Mouse (Mus musculus) midbrain, embryonic 14.5 days (tissue): ENCODE data around the gene Sema4f. TPM values are rescaled to one million over a fixed set of nuclear protein-coding genes. Genes with fewer than 3 reads are reported as not detected.

ENCODE experiments used
- ATAC-seq: fragments of 200-750 bp; cut with Nextera tagmentation; 2 replicates; pipeline ENCODE4 v1.8.0; 2017; ENCODE audit warnings: moderate number of reproducible peaks, moderate library complexity; ENCODE audit not compliant: low FRiP score, low TSS enrichment
- DNase-seq: peaks from one replicate; pipeline ENCODE4 v3.0.0-alpha.2; 2015
- H3K27ac ChIP-seq: fragments of 300-500 bp; sonication (generic); replicated peaks from 2 replicates; pipeline ENCODE4 v1.5.1; 2014; ENCODE audit warnings: mild to moderate bottlenecking, low read depth, low read length, moderate library complexity
- H3K27me3 ChIP-seq: fragments of 300-500 bp; sonication (generic); 2 replicates; pipeline ENCODE4 v1.6.1; 2014; ENCODE audit warnings: low read length, control low read depth, mixed read lengths; ENCODE audit not compliant: control insufficient read depth, insufficient read depth
- H3K36me3 ChIP-seq: fragments of 300-500 bp; sonication (generic); 2 replicates; pipeline ENCODE4 v1.6.1; 2014; ENCODE audit warnings: low read length, control low read depth; ENCODE audit not compliant: control insufficient read depth, insufficient read depth
- H3K4me1 ChIP-seq: fragments of 300-500 bp; sonication (generic); 2 replicates; pipeline ENCODE4 v1.6.1; 2014; ENCODE audit warnings: mild to moderate bottlenecking, antibody characterized with exemption, low read length, control low read depth; ENCODE audit not compliant: control insufficient read depth, insufficient read depth
- H3K4me2 ChIP-seq: fragments of 300-500 bp; sonication (generic); 2 replicates; pipeline ENCODE4 v1.6.1; 2014; ENCODE audit warnings: mild to moderate bottlenecking, low read length, moderate library complexity
- H3K4me3 ChIP-seq: fragments of 300-500 bp; sonication (generic); replicated peaks from 2 replicates; pipeline ENCODE4 v1.5.1; 2014; ENCODE audit warnings: low read depth, low read length
- H3K9ac ChIP-seq: fragments of 300-500 bp; sonication (generic); replicated peaks from 2 replicates; pipeline ENCODE4 v1.6.1; 2014; ENCODE audit warnings: mild to moderate bottlenecking, low read length, moderate library complexity
- H3K9me3 ChIP-seq: fragments of 300-500 bp; sonication (generic); 2 replicates; pipeline ENCODE4 v1.6.1; 2016; ENCODE audit warnings: low read length, control low read depth, mixed read lengths; ENCODE audit not compliant: control insufficient read depth
- WGBS: fragments of 180-500 bp; shearing (Covaris S2); extraction: QIAGEN DNeasy Blood & Tissue Kit; methylation state at CpG from one replicate; pipeline ENCODE4 v1.1.7; 2014; 5-methylcytosine and 5-hydroxymethylcytosine counted together
- polyA plus RNA-seq: library from polyadenylated mRNA; unstranded; fragments of >200 nt; fragmentation: Nextera tagmentation; extraction: Ambion mirVana; gene quantifications from 2 replicates; pipeline ENCODE4 v1.2.1, GENCODE M21; 2014

Gene Sema4f
- polyA plus RNA-seq, 1 experiment from 2014 or later, result 11.5 TPM

- DNase-seq (no peak), ATAC-seq (no peak)
- Histone ChIP-seq H3K9ac (no peak overlapping the region), H3K4me3 (no peak overlapping the region), H3K27me3 (no peaks in the 10 kb centered on the region), H3K27ac (no peak overlapping the region), H3K36me3 (no peaks in the 10 kb centered on the region), H3K4me1 (0 out of 2 replicates have a peak, but pooled peaks cover 3% of the 10 kb centered on the region), H3K4me2 (no peak overlapping the region), H3K9me3 (no peaks in the 10 kb centered on the region)
- WGBS, result 82% methylated on average over 3 of the region's 3 CpGs
Measured at GRCm38 (mm10) chr6:82940765-82941164, 1.2 kb upstream of the Sema4f start.

DNA sequence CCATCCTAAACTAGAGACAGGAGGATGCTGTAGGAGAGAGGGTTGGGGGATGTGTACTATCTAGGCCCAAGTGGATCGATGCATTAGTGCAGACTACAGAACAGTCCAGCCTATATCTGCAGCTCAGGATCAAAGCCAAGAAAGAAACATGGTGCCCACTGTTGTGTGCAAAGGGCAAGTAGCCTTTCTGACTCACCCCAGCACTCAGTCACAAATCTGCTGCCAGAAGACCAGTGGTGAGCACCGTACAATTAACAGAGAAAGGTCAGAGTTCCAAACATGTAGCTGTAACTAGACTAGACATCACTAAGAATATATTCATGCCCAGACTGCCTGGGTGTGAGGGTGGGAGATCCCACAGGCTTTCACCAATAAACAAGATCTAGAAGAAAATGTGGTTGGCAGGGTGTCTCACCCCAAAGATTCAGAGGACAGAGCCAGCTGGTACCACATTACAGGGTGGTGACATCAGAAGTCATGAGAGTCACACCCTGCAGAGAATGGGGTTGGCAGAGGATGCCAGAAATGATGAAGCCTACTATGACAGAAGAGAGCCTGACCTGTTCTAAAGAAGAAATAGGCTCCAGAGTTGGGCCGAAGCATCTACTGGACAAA lies 4.8 kb downstream of the Sema4f start:
- no peak for DNase-seq
- ATAC-seq, result no peak
- H3K27me3 ChIP-seq, result no peaks in the 10 kb centered on the region
- 96% methylated on average over 3 of the region's 3 CpGs for WGBS
- no peak overlapping the region for H3K4me3 ChIP-seq
- 0 out of 2 replicates have a peak, but pooled peaks cover 3% of the 10 kb centered on the region for H3K4me1 ChIP-seq
- peaks cover 32% of the 10 kb centered on the region for H3K36me3 ChIP-seq
- no peak overlapping the region for H3K9ac ChIP-seq
- H3K4me2 ChIP-seq, result no peak overlapping the region
- no peak overlapping the region for H3K27ac ChIP-seq
- no peaks in the 10 kb centered on the region for H3K9me3 ChIP-seq

DNA sequence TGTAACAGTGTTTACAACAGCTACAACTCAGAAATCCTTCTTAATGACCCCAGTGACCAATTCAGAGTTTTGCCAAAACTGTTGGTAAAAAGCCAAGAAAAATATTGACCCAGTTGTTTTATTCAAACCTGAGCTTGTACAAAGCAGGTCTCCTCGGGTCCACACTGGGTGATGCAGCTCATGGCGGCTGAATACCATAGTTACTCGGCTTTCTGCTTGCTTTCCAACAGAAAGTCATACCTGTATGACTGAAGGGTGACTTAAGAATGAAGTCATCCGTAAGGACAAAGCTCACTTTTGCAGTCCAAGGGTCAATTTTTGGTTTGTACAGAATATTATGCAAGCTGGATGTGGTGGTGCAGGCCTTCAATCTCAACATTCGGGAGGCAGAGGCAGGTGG lies 12.0 kb downstream of the Sema4f start:
- WGBS, result 84% methylated on average over 5 of the region's 5 CpGs
- DNase-seq, result no peak
- Histone ChIP-seq H3K27ac (no peak overlapping the region), H3K4me2 (no peak overlapping the region), H3K36me3 (peaks cover 35% of the 10 kb centered on the region), H3K9me3 (no peaks in the 10 kb centered on the region), H3K9ac (no peak overlapping the region), H3K4me1 (no peaks in the 10 kb centered on the region), H3K27me3 (no peaks in the 10 kb centered on the region), H3K4me3 (no peak overlapping the region)
- no peak for ATAC-seq

DNA sequence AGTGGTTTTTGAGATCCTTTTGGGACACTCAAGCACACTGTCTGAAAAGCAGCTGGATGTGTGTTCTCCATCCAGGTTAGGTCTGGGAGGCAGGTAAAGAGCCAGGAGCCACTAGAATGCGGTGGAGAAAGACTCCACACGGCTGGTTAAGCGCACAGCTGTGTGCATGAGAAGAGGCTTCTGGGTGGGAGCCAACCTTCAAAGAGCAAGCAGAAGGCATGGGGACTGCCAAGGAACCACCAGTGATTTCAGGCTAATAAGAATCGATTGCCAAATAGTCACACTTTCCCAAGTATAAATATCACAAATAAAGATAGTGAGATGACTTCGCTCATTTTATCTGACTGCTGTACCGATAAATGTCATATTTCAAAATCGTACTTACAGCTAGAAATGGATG lies 13.0 kb downstream of the Sema4f start:
- DNase-seq (no peak), ATAC-seq (no peak)
- H3K27me3 ChIP-seq, result no peaks in the 10 kb centered on the region
- H3K4me2 ChIP-seq, result no peak overlapping the region
- no peak overlapping the region for H3K4me3 ChIP-seq
- no peak overlapping the region for H3K27ac ChIP-seq
- no peaks in the 10 kb centered on the region for H3K9me3 ChIP-seq
- H3K4me1 ChIP-seq, result no peaks in the 10 kb centered on the region
- H3K36me3 ChIP-seq, result peaks cover 31% of the 10 kb centered on the region
- no peak overlapping the region for H3K9ac ChIP-seq
- WGBS, result 89% methylated on average over 7 of the region's 7 CpGs

DNA sequence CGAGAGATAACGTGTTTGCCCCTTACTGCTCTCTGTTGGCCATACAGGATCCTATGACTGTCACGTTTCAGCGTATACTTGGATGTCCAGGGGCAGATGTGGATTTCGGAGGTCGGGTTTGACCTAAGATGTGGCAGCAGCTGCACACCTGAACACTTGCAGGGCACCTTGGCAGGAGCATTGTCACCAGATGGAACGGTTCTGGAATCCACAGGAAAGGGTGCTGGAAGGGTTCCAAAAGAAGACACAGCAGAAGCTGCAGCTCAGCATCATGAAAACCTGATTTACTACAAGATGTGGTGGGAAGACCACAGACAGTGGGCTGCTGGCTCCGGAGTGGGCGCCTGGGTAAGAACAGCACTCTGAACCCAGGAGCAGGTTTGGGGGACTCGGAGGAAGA lies 13.5 kb downstream of the Sema4f start:
- no peak overlapping the region for H3K27ac ChIP-seq
- no peak overlapping the region for H3K9ac ChIP-seq
- DNase-seq (no peak), ATAC-seq (no peak)
- no peaks in the 10 kb centered on the region for H3K27me3 ChIP-seq
- H3K9me3 ChIP-seq, result no peaks in the 10 kb centered on the region
- no peak overlapping the region for H3K4me3 ChIP-seq
- H3K4me1 ChIP-seq, result no peaks in the 10 kb centered on the region
- no peak overlapping the region for H3K4me2 ChIP-seq
- H3K36me3 ChIP-seq, result peaks cover 28% of the 10 kb centered on the region
- WGBS, result 89% methylated on average over 10 of the region's 10 CpGs

DNA sequence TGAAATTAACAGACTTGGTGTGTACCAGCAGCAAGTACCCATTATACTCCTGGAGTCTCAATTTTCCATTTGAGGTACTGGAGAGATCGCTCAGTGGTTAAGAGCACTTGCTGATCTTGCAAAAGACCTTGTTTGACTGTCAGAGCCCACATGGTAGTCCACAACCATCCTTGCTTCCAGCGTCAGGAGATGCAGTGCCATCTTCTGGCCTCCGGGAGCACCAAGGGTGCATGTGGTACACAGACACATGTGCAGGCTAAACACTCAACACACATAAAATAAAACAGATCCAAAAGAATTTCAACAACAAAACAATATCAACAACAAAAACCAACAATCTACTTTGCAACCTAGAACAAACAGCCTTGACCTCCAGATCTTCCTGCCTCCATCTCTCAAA lies 14.6 kb downstream of the Sema4f start:
- Histone ChIP-seq H3K9ac (no peak overlapping the region), H3K4me1 (no peaks in the 10 kb centered on the region), H3K9me3 (no peaks in the 10 kb centered on the region), H3K27ac (no peak overlapping the region), H3K4me2 (no peak overlapping the region), H3K27me3 (no peaks in the 10 kb centered on the region), H3K4me3 (no peak overlapping the region), H3K36me3 (peaks cover 19% of the 10 kb centered on the region)
- WGBS, result 66% methylated on average over 3 of the region's 3 CpGs
- DNase-seq (no peak), ATAC-seq (no peak)

DNA sequence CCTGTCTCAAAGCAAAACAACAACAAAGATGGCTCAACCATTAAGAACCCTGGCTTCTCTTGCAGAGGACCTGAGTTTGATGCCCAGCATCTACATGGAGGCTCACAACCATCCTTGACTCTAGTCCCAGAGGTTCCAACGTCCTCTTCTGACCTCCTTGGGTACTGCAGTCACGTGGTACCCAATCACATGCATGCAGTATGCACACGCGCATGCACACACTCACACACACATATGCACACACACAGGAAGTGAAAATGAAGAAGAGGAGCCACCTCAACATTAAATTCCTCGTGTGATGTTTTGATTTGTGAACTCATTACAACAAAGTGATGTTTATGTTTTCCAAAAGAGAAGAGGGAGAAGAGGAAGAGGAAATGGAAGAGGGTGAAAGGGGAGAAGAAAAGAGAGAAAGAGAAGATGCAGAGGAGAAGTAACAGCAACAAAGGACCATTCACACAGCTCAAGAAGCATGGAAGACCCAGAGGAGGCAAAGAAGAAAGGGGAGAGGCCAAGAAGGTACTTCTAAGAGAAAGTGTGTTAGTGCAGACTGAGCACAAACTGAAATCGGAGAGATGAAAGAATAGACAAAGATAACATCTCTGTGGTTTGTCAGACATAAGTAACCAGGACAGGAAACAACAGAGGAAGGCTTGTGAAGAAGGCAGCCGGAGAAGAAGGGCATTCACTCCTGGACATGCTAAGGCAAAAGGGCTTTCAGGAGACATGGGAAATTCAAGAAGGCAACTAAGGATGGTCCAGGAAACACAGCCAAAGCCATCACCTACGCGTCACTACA lies 17.9 kb downstream of the Sema4f start:
- 80% methylated on average over 9 of the region's 9 CpGs for WGBS
- DNase-seq (no peak), ATAC-seq (no peak)
- Histone ChIP-seq H3K27ac (no peak overlapping the region), H3K9ac (no peak overlapping the region), H3K9me3 (no peaks in the 10 kb centered on the region), H3K4me1 (no peaks in the 10 kb centered on the region), H3K4me2 (no peak overlapping the region), H3K4me3 (no peak overlapping the region), H3K27me3 (no peaks in the 10 kb centered on the region), H3K36me3 (peaks cover 37% of the 10 kb centered on the region)

DNA sequence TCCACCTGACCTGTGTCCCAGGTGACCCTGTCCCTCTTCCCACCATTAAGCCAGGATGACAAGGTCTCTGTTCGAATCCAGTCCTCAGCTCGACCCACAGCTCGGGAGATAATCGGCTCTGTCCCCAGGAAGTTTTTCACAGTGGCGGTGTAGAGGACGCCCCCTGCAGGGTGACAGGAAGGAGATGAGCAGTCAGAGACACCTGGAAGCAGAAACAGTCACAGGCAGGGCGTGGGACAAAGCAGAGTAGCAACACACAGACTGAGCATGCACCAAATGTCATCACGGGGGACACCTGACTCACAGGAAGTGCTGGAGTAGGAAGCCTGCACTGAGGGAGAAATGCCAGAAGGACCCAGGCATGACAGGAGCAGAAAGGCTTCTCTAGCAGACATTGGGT lies 20.0 kb downstream of the Sema4f start:
- H3K27me3 ChIP-seq, result no peaks in the 10 kb centered on the region
- 58% methylated on average over 8 of the region's 8 CpGs for WGBS

GRCm38 (mm10) chr6:82918371-82918770 lies 21.2 kb downstream of the Sema4f start:
- H3K4me1 ChIP-seq, result no peaks in the 10 kb centered on the region
- 89% methylated on average over 14 of the region's 14 CpGs for WGBS
- H3K27ac ChIP-seq, result no peak overlapping the region
- no peak overlapping the region for H3K9ac ChIP-seq
- no peak for ATAC-seq
- no peak for DNase-seq
- peaks cover 42% of the 10 kb centered on the region for H3K36me3 ChIP-seq
- H3K4me2 ChIP-seq, result no peak overlapping the region
- no peaks in the 10 kb centered on the region for H3K27me3 ChIP-seq
- no peaks in the 10 kb centered on the region for H3K9me3 ChIP-seq
- H3K4me3 ChIP-seq, result no peak overlapping the region

More for the DNA sequence above, 20.0 kb downstream of the Sema4f start:
- no peak overlapping the region for H3K9ac ChIP-seq
- no peak for DNase-seq
- H3K9me3 ChIP-seq, result no peaks in the 10 kb centered on the region
- H3K4me2 ChIP-seq, result no peak overlapping the region
- H3K4me3 ChIP-seq, result no peak overlapping the region
- H3K4me1 ChIP-seq, result no peaks in the 10 kb centered on the region
- H3K36me3 ChIP-seq, result peaks cover 43% of the 10 kb centered on the region
- no peak for ATAC-seq
- H3K27ac ChIP-seq, result no peak overlapping the region
